Mouse (Mus musculus) lung, adult 2 months (tissue): ENCODE measurements around the gene Rmi2. TPM values are rescaled to one million over a fixed set of nuclear protein-coding genes. Genes with fewer than 3 reads are reported as not detected.

Experiments
- DNase-seq: peaks from one replicate; pipeline ENCODE4 v3.0.0; 2022
- H3K4me1 ChIP-seq: fragments of 200-500 bp; 2 replicates; pipeline ENCODE4 v1.6.1; 2011; ENCODE audit warnings: low read length; ENCODE audit not compliant: control insufficient read depth, insufficient read depth
- H3K4me3 ChIP-seq: fragments of 200-500 bp; replicated peaks from 2 replicates; pipeline ENCODE3; 2011; ENCODE audit warnings: low read depth, mild to moderate bottlenecking, control low read depth, low read length; ENCODE audit errors: extremely low read depth
- CTCF ChIP-seq: fragments of 200-500 bp; IDR thresholded peaks from 2 replicates; pipeline ENCODE4 v1.5.1; 2011; ENCODE audit warnings: mild to moderate bottlenecking, low read length, control low read depth; ENCODE audit not compliant: insufficient read depth
- POLR2A ChIP-seq: fragments of 200-500 bp; IDR thresholded peaks from 2 replicates; pipeline ENCODE4 v1.6.1; 2011; ENCODE audit warnings: low read depth, mild to moderate bottlenecking, control low read depth, low read length, borderline replicate concordance; ENCODE audit errors: extremely low read depth
- WGBS: fragments of 180-500 bp; shearing (Covaris S2); methylation state at CpG from one replicate; pipeline ENCODE4 v1.1.7; 2018; 5-methylcytosine and 5-hydroxymethylcytosine counted together
- polyA plus RNA-seq: library from polyadenylated mRNA; depleted of rRNA; stranded (reverse); fragments of >200 nt; gene quantifications from 2 replicates; pipeline ENCODE4 v1.2.3, GENCODE M21; 2012

The Rmi2 gene
- polyA plus RNA-seq, 1 experiment: 0.38 TPM

- TF ChIP-seq CTCF (no peak), POLR2A (no peak)
- no peak for DNase-seq
- WGBS: 81% methylated on average over 7 of the region's 7 CpGs
These were observed 75.7 kb downstream of the Rmi2 start for GRCm38 (mm10) chr16:10910541-10910940.

GRCm38 (mm10) chr16:10911061-10911460 is 76.2 kb downstream of the Rmi2 start:
- TF ChIP-seq POLR2A: no peak
- no peaks in the 10 kb centered on the region for H3K4me1 ChIP-seq
- H3K4me3 ChIP-seq: no peak overlapping the region
- no peak for DNase-seq
- 83% methylated on average over 2 of the region's 2 CpGs for WGBS

More at GRCm38 (mm10) chr16:10910541-10910940, 75.7 kb downstream of the Rmi2 start:
- H3K4me1 ChIP-seq: no peaks in the 10 kb centered on the region
- no peak overlapping the region for H3K4me3 ChIP-seq

DNA sequence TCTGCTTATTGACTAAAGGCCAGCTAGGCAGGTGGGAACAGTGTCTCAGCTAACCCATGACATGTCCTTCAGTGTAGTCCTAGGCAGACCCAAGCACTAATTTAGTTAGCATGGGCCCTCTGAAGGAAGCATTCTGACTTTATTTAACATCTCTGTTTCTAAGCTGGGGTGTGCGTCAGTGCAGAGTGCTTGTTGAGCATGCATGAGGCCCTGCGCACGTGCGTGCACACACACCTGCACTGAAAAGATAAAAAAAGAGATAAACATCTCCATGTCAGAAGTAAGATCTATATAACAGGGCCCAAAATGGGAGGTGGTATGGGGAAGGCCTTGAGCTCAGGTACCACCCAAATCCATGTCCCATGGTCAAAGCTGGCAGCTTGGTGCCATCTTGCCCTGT is 80.2 kb downstream of the Rmi2 start:
- 96% methylated on average over 4 of the region's 4 CpGs for WGBS
- no peak for TF ChIP-seq CTCF
- TF ChIP-seq POLR2A: no peak
- Histone ChIP-seq H3K4me1 (no peaks in the 10 kb centered on the region), H3K4me3 (no peak overlapping the region)
- no peak for DNase-seq

DNA sequence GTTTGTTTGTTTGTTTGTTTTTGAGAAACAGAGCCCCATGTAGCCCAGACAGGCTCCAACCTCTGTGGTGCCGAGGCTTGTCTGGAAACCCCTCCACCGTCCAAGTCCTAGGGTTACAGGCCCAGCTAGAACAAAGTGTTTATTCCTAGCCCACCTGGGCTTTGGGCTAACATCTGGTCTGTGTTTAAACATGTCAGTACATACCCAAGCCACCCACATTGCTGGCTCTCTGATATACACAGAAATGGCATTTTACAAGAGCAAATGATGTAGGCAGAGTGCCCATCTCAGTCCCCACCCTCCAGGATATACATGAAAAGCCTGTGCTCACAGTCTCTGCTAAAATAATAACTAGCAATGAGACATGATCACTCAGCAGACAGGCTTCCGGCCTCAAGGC is 81.4 kb downstream of the Rmi2 start:
- no peak overlapping the region for H3K4me3 ChIP-seq
- no peaks in the 10 kb centered on the region for H3K4me1 ChIP-seq
- TF ChIP-seq POLR2A (no peak), CTCF (no peak)
- 75% methylated on average over 3 of the region's 3 CpGs for WGBS
- DNase-seq: no peak

GRCm38 (mm10) chr16:10919856-10920255 is 85.0 kb downstream of the Rmi2 start:
- Histone ChIP-seq H3K4me3 (no peak overlapping the region), H3K4me1 (no peaks in the 10 kb centered on the region)
- TF ChIP-seq POLR2A (no peak), CTCF (no peak)
- no peak for DNase-seq

DNA sequence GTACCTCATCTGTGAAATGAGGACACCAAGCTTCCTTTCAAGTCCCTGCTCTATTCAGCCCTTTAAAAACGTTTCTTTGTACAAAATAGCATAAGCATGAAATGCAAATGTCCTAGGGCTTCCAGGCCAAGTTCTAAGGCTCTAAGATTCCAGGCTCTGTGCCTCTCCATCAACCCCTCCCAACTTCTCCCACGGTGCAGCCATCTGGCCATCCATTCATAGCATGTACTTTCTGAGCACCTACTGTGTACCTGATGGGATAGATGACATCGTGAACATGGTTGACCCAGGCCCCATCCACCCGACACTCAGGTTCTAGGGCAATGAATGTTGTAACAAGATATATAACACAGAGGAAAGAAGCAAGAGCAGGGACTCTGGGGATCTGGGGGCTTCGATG is 88.7 kb downstream of the Rmi2 start:
- H3K4me3 ChIP-seq: no peak overlapping the region
- 80% methylated on average over 5 of the region's 5 CpGs for WGBS
- no peak for DNase-seq
- TF ChIP-seq CTCF (no peak), POLR2A (no peak)
- H3K4me1 ChIP-seq: no peaks in the 10 kb centered on the region

GRCm38 (mm10) chr16:10925591-10926180 is 90.8 kb downstream of the Rmi2 start:
- no peaks in the 10 kb centered on the region for H3K4me1 ChIP-seq
- TF ChIP-seq CTCF: no peak
- TF ChIP-seq POLR2A: no peak
- DNase-seq: no peak
- 43% methylated on average over 7 of the region's 7 CpGs for WGBS
- H3K4me3 ChIP-seq: no peak overlapping the region

DNA sequence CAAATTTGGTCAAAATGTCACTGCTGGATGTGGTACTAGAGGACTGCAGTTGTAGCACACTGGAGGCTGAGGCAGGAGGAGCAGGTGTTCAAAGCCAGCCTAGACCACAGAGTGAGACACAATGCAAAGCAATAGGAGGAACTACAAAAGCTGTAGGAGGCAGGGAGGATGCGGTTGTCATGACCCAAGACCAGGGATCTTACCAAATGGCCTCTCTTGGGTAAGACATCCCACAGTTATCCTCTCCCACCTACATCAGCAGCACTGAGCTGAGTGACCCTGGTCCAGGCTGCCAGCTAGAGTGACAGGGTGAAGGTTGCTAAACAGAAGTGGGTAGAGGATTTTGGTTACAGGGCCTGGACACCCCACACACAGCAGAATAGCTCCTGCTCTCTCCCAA is 92.2 kb downstream of the Rmi2 start:
- 71% methylated on average over 1 of the region's 1 CpGs for WGBS
- no peak for DNase-seq
- H3K4me1 ChIP-seq: no peaks in the 10 kb centered on the region
- no peak overlapping the region for H3K4me3 ChIP-seq
- TF ChIP-seq CTCF: no peak
- no peak for TF ChIP-seq POLR2A

- H3K4me1 ChIP-seq: no peaks in the 10 kb centered on the region
- H3K4me3 ChIP-seq: no peak overlapping the region
- WGBS: 53% methylated on average over 3 of the region's 3 CpGs
- DNase-seq: no peak
- TF ChIP-seq CTCF (no peak), POLR2A (no peak)
These were observed 98.5 kb downstream of the Rmi2 start for GRCm38 (mm10) chr16:10933372-10933771.

DNA sequence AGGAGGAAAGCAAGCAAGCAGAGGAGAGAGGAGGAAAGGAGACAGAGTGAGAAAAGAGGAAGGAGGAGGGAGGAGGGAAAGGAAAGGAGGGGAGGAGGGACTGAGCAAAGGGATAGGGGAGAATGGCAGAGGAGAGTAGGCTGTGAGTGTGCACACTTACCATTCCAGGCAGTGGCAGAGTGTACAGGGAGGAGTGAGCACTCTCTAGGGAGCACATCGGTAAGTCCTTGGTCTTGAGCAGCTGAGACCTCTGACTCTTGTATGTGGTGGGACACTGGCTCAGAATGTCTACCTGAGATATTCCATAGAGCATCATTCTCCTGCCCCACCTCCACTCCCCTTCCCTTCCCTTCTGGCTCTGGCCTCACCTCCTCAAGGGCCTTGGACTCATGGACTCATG is 99.2 kb downstream of the Rmi2 start:
- DNase-seq: no peak
- no peak for TF ChIP-seq CTCF
- no peak for TF ChIP-seq POLR2A
- 94% methylated on average over 1 of the region's 1 CpGs for WGBS
- Histone ChIP-seq H3K4me1 (no peaks in the 10 kb centered on the region), H3K4me3 (no peak overlapping the region)

- 68% methylated on average over 5 of the region's 5 CpGs for WGBS
- DNase-seq: no peak
- no peak overlapping the region for H3K4me3 ChIP-seq
- no peaks in the 10 kb centered on the region for H3K4me1 ChIP-seq
- no peak for TF ChIP-seq POLR2A
- no peak for TF ChIP-seq CTCF
These were observed 102.0 kb downstream of the Rmi2 start for GRCm38 (mm10) chr16:10936700-10937319.
